Mouse (Mus musculus): ENCODE data around the gene Pcbp3.

DNA sequence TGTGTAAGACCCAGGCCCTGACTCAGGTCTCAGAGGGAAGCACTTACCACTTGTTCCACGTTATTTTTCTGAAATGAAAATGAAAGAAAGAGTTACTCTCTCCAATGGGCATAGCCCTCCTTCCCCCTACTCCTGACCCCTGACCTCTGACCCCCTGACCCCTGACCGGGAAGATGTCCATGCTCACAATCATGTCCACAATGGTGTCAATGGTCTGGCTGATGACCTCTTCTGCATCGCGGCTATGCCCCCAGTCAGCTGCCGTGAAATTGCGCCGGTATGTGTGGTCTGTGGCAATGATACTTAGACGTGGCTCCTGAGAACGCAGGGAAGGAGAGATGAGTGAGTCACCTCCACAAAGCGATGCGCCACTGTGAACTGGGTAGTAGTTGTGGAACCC is 240.5 kb downstream of the Pcbp3 start:
- TF ChIP-seq POLR2A (IDR thresholded peaks at IDR 0.05; ENCODE audit: extremely low read depth, insufficient read depth, low read length) (no peak), CTCF (IDR thresholded peaks at IDR 0.05; ENCODE audit: low read depth, low read length) (no peak)
